Mouse (Mus musculus) 3T3-L1 (cell line): ENCODE measurements around the gene Epop.

Experiments used
- DNase-seq: peaks from one replicate; pipeline ENCODE4 v3.0.0-alpha.2; 2015; ENCODE audit warnings: low read depth, low spot score

Gene Epop

GRCm38 (mm10) chr11:97590227-97590960 lies 39.1 kb downstream of the Epop start:
- DNase-seq: no peak

- DNase-seq: no peak
These were observed 40.3 kb downstream of the Epop start for GRCm38 (mm10) chr11:97589216-97589615.

GRCm38 (mm10) chr11:97585932-97586331 lies 43.6 kb downstream of the Epop start:
- no peak for DNase-seq

- no peak for DNase-seq
These were observed 45.0 kb downstream of the Epop start for GRCm38 (mm10) chr11:97584476-97584875.

- DNase-seq: no peak
These were observed 50.2 kb downstream of the Epop start for GRCm38 (mm10) chr11:97579088-97579857.

GRCm38 (mm10) chr11:97578286-97578685 lies 51.2 kb downstream of the Epop start:
- no peak for DNase-seq
